Mouse (Mus musculus): ENCODE measurements around the gene Etv1.
"Not testable (repeated sequence)": the region's sequence is repeated elsewhere in the genome, so short reads cannot be mapped to it uniquely, and the experiment has no call there.

Etv1 gene

DNA sequence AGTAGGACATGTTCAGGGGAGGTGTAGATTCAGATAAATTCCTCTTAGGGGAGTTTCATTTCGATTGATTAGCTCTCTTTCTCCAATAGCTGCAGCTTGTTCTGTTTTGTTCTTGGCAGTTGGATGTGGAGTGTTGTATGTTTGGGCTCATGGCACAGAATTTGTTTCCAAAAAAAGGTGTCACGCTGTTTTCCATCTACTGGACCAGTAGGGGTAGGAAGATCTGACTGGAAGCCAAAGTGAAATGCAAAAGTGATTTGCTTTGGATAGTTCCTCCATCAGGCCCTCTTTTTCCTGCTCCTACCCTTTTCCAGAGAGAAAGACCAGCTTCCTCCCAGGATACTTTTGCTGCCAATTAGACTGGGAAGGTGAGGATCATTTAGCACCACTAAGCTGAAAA lies 39.1 kb downstream of the Etv1 start:
- no peak for DNase-seq (ENCODE audit: low spot score)

DNA sequence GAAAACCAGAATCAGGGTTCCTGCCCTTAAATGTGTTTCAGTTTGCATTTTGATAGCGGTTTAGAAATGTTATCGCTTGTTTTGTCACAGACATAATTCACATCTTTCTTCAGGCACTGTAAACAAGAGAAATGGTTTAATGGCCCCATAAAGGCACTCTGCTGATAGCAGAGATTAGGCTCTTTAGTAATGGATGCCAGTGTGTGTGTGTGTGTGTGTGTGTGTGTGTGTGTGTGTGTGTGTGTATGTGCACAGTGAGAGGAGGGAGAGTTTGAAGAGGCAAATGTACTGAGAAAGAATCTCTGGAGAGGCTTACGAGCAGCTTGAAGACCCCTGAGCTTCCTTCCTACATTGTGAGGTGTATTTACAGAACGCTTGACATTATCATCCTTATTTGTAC lies 41.5 kb downstream of the Etv1 start:
- DNase-seq (ENCODE audit: low spot score): no peak

GRCm38 (mm10) chr12:38824405-38824804 lies 45.2 kb downstream of the Etv1 start:
- DNase-seq (ENCODE audit: low spot score): no peak

DNA sequence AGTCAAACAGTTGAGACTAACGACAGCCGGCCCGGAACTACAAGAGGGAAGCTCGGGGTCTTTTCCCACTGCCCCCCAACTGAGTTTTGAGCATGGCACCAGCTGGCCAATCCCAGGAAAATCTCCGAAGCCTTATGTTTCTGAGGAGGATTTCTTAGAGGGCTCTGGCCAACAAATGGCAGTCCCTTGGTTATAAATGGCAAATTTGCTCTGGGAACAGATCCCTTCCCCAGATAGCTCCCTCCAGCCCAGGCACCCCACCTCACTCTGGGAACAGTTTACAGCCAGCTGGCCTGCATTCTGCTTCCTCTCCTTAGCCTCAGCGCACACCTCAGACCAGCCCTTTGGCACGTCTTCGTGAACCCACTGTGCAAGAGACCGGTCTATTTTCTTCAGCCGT lies 53.8 kb downstream of the Etv1 start:
- DNase-seq (ENCODE audit: low spot score): no peak

GRCm38 (mm10) chr12:38834581-38834980 lies 55.4 kb downstream of the Etv1 start:
- no peak for DNase-seq (ENCODE audit: low spot score)

GRCm38 (mm10) chr12:38834986-38835385 lies 55.8 kb downstream of the Etv1 start:
- DNase-seq (ENCODE audit: low spot score): not testable (repeated sequence)

GRCm38 (mm10) chr12:38843801-38844295 lies 64.7 kb downstream of the Etv1 start:
- DNase-seq (ENCODE audit: low spot score): no peak

GRCm38 (mm10) chr12:38847500-38848261 lies 68.5 kb downstream of the Etv1 start:
- no peak for DNase-seq (ENCODE audit: low spot score)

DNA sequence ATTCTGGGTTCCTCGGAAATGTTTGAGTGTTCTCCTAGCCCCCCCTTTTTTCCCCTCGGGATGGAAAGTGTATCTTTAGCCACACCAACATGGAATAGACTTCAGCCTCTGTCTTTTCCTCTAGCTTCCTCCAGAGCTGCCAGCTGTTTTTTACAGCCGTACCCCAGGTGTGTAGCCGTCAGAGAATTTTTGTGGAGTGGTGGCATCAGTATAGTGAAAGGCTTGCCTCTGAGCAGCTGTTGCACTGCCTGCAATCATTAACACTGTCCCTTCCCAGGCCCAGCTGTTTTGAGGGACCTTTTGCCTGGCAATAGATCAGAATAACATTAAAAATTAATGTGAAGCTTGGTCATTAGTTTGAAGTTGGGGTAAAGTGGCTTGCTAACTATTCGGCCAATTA lies 70.8 kb downstream of the Etv1 start:
- DNase-seq (ENCODE audit: low spot score): no peak

DNA sequence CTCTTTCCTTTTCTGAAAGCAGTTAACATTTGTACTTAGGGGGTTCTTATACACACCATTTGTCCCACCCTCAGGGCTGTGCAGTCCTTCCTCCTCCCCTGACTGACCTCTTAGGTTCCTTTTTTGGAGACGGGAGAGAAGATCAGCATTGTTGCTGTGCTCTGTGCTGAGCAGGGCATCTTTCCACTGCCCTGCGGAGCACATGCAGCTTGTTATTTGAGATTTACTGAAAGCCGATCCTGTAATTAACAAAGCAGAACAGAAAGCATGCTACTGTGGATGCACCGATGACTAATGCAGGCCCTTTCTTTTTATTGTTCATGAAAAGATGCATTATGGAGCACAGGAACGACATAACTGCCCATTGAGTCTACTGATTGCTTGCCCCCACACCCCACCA lies 75.1 kb downstream of the Etv1 start:
- DNase-seq (ENCODE audit: low spot score): no peak

GRCm38 (mm10) chr12:38854751-38855150 lies 75.6 kb downstream of the Etv1 start:
- no peak for DNase-seq (ENCODE audit: low spot score)

GRCm38 (mm10) chr12:38859675-38860074 lies 80.5 kb downstream of the Etv1 start:
- DNase-seq (ENCODE audit: low spot score): no peak

DNA sequence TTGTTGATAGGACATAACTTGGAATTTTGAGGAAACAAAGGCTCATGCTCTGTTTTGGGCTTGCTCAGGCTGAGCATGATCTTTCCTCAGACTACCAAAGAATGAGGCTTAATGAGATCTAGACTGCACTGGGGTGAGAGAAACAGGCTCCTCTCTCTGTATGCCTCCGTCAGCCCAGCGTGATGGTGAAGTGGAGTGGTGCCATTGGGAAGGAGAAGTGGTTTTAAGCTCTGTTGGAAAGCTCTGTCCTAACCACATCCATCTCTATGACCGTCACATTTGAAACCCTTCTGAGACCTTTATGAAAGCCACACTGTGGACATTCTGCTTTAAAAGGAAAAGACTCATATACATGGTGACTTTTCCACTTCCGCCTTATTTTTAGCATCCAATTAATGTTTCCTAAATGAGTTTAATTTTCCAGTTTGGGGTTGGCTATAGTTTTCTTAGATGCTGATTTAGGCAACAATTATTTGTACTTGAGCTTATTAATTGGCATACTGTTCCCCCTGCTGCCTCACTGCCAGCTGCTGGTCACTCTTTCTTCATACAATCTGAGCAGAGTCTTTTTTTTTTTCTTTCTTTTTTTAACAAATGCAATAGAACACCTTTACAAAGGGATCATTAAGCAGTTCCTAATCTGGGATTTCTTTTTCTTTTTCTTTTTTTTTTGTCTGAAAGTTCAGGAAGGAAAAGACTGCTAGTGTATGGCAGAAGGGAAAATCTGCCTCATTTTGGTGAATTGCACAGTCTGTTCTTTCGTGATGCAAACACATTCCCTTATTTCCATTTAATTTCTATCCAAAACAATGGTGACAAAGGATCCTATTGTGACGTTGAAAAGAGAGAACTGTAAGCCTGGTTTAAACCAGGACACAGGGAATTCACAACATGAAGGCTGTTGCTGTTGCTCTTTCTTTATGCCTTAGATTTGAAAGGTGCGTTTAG lies 81.3 kb downstream of the Etv1 start:
- DNase-seq (ENCODE audit: low spot score): no peak

DNA sequence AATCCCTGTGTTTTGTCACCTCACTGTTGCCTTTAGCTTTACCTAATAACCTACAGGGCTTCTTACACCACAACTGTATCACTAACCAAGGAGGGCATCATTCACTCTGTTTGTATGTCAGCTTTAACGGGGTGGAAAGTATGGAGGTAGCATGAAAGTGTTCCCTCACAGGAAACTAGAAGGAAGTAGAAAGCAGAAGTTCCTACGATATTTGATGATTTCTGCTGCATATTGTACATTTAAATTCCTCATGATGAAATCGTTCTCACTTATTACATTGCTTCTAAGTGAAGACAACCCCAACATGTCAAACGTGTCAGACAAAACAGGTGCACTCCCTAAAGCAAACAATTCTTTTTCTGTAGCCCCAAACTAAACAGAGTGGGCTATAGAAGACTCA lies 84.2 kb downstream of the Etv1 start:
- DNase-seq (ENCODE audit: low spot score): no peak

- DNase-seq (ENCODE audit: low spot score): no peak
These were observed 85.0 kb downstream of the Etv1 start for GRCm38 (mm10) chr12:38863982-38864828.

DNA sequence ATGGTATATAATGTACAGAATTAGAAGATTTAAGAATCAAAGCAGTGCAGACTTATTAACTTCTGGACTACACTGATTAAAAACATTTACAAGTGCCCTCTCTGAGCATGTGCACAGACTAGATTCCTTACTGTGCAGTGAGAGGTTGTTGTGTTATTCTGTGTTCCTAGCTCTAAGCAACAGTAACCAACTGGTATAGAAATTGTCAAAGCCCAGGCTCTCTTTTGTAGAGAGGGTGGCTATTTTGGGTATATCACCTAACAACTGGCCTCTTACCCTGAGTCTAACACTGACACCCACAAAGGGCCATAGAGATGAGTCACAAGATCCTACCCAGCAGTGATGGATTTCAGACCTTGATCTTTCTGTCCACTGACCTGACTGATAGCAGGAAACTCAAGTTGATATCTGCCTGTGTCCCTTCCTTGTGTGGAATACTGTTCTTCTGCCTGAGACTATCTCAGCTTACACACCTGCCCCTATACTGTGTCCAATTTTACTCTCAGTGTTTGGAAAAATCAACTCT lies 95.4 kb downstream of the Etv1 start:
- no peak for DNase-seq (ENCODE audit: low spot score)

GRCm38 (mm10) chr12:38904516-38904915 lies 125.3 kb downstream of the Etv1 start:
- no peak for DNase-seq (ENCODE audit: low spot score)

DNA sequence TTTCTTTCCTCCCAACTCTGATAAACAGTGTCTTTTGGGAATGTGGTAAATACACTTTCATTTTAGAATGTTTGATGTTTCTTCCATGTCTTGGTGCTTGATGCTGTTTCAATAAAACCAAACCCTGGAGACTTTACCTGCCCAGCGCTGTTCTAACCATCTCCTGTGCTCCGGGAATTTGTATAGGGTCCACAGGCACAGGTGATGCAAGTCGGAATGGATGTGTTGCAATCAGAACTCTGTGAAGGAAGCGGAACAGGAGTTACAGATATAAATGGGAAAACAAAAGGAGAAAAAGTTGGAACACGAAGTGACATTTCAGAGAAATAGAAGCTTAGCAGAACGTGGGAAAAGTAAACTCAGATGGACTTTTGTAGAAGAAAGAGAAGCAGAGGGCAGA lies 127.1 kb downstream of the Etv1 start:
- DNase-seq (ENCODE audit: low spot score): no peak

- no peak for DNase-seq (ENCODE audit: low spot score)
These were observed 127.6 kb downstream of the Etv1 start for GRCm38 (mm10) chr12:38906812-38907211.

DNA sequence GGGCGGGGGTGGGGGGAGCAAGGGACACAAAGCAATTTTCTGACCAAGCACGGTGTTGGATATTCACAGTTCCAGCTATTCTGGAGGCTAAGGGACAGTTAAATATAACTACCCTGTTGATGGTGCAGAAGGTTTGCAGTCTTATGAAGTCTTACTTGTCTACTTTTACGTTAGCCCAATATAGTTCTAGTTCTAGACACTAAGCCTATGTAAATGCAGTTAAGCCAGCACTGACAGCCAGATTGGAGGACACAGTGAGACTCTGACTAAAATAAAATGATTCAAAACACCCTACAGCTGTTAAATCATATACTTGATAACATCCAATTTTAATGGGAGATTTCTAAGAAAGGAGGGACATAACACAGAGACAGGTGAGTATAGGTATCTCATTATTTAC lies 129.8 kb downstream of the Etv1 start:
- DNase-seq (ENCODE audit: low spot score): no peak

All from ovary, postnatal 10 days (tissue).